Mouse (Mus musculus) left cerebral cortex, postnatal 36 days (tissue): ENCODE results near the gene Ppp2r1b. TPM values are rescaled to one million over a fixed set of nuclear protein-coding genes. Genes with fewer than 3 reads are reported as not detected.
"Not testable (repeated sequence)": the region's sequence is repeated elsewhere in the genome, so short reads cannot be mapped to it uniquely, and the experiment has no call there.

Experiments used
- DNase-seq, 2 experiments: peaks; one replicate each; pipeline ENCODE4 v3.0.0; 2021 to 2022; ENCODE audit warnings: low spot score in 2 of 2, mixed read lengths in 1 of 2
- intact Hi-C: fragments of 180-260 bp; cut with DNase I; formaldehyde crosslinking; loops from one replicate; pipeline ENCODE4 v1.15.1; 2025
- total RNA-seq, 2 experiments: library from RNA; stranded (reverse); gene quantifications; 2 replicates each; pipeline ENCODE4 v1.2.3; 2021

The Ppp2r1b gene
- total RNA-seq: 10 to 100 TPM; 13.6 to 15.4 TPM

DNA sequence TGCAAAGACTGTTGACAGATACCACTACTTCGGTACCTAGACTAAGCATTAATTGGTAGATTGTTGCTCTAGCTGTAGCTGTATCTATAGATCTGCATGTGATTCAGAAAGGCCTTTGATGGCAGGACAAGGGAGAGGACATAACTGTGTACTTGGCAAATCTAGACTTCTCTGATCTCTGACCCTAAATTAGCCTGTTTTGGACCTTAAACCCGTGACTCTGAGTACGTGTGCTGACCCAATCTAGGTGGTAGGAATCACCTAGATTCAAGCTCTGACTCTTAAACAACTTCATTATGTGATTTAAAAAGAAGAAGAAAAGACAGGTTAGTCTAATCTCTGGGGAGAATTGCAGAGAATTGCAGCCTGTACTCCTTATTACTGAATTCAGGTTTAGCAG is at the start of gene Ppp2r1b:
Gene Ppp2r1b, plus strand, starts transcription at position 221 of the 400 bp plus-strand sequence.
- intact Hi-C loops: loop anchor here (5.0 kb wide), 1 partner anchor 207 kb away; no protein-coding TSS in a partner anchor
- no peak for DNase-seq

DNA sequence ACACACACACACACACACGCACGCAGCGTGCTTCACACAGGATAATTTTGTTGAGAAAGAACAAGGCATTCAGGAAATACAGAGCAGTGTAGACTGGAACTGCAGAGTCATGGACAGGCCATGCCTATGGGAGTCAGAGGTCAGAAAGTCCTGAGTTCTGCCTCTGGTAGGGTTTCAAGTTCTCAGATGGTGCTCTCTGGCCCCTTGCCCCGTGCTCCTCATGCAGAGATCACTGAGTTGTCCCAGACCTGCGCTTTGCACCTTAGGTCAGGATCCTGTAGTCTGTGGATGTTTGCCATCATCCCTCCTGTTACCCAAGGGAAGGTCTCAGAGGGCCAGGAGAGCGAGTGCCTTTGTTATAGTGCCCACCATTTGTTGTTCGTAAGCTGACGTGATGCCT is 48.3 kb upstream of the Ppp2r1b start:
- intact Hi-C loops: no loop called here

DNA sequence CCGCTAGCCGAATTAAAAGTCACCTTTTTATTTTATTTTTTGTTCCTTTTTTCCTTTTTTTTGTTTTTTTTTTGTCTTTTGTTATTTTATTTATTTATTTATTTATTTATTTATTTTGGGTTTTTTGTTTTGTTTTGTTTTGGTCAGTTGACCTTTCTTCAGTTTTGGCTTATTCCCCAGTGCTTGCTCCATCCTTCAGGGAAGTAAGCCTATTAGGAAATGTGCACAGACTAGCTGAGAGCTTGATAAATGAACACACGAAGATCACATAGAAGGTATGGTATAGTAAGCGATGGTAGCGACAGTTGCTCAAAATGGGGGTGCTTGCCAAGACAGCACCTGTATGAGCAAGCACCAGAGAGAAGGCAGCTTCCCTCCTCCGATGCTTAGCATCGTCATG is 47.5 kb upstream of the Ppp2r1b start:
- DNase-seq: no peak
- intact Hi-C loops: loop anchor here (2.0 kb wide), 1 partner anchor 355 kb away; no protein-coding TSS in a partner anchor

More for the DNA sequence above, 48.3 kb upstream of the Ppp2r1b start:
- DNase-seq: no peak

DNA sequence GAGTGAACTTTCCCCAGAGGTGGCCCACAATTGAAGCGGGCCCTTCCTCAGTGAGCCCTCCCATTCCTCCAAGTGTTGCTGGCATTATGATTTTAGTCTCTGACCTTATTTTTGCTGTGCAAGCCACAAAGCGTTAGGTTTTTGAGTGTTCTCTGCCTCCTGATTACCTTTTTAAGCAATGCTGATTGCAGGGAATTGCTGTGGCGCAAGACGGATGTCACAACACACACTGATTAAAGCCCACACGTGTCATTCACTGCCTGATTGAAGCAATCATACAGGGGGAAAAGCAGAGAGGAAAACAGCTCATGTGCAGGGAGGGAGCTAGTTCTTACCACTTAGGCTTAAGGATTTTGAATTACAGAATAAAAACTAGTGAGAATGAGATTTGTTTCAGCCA is 46.7 kb upstream of the Ppp2r1b start:
- DNase-seq: no peak
- intact Hi-C loops: loop anchor here (2.0 kb wide), 1 partner anchor 354 kb away; no protein-coding TSS in a partner anchor

DNA sequence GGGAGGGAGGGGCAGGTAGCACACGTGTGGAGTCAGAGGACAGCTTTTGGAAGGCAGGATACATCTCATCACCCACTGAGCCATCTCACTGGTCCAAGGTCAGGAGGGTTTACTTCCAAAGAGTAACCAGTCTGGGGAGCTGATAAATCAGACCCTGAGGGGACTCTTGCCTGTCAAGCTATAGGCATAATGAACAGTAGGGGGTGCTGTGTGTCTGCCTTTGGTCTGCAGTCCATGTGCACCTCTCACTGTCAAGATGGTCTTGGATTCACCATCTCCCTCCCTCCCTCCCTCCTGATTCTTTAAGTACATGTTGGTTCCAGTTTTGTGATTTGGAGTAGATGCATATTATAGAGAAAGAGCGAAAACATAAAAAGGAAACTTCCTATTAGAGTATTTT is 44.1 kb upstream of the Ppp2r1b start:
- DNase-seq: no peak
- intact Hi-C loops: no loop called here

DNA sequence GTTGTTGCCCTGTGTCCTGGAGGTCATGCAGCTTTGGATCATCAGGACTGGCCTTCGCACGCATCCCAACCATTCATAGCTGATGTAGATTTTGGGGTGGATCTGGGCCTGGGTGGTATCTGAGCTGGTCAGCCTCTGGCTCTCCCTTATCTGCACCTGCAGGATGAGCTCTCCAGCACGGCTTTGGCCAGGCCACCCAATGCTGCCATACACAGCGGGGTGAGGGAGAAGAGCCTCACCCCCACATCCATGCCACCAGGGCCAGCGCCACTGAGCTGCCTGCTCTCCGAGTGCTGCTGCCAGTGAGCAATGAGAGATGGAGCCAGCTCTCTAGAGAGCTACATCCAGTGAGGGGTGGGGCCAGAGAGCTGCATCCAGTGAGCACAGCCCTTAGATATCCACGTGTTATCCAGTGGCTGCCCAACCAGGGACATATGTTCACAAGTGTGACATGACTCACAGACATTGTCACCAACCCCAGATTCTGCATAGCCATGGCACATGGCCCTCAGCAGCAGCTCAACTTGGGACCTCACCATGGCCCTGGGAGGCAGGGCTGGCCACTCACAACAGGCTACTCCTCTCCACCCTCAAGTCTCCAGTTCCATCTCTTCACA is 41.9 kb upstream of the Ppp2r1b start:
- no peak for DNase-seq
- intact Hi-C loops: no loop called here

DNA sequence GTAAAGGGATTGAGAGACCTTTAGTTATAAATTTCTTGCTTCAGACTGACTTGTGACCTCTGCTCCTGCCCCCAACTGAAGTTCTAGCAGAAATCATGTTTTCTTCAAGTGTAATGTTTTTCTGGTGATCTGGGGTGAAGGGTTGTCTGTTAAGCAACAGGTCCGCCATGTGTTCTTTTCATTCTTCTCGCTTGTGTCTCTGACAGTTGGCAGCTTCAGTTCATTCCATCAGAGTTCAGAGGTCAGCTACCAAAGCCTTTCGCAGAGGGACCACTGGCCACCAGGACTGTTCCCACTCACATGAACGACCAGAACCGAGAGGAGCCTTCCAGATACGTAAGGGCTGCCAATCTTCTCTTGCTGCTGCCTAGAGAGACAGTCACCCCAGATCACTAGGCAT is 36.6 kb upstream of the Ppp2r1b start:
- intact Hi-C loops: no loop called here
- no peak for DNase-seq

DNA sequence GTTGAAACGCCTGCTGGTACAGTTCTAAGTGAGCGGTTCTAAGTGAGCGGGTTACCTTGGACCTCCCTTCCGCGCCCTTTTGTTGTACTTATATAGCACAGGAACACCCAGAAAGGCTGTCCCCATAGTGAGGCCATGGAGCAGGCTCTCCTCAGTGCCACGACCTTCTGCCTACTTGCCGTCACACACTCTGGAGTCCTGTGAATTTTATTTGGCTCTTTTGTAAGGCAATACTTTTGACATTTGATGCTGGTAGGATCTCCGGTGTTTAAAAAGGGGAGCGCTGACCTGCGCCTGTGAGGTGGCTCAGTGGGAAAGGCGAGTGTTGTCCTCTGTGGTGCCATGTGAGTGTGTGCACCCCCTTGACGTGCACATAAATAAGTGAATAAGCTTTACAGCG is 36.0 kb upstream of the Ppp2r1b start:
- intact Hi-C loops: no loop called here
- DNase-seq: no peak

DNA sequence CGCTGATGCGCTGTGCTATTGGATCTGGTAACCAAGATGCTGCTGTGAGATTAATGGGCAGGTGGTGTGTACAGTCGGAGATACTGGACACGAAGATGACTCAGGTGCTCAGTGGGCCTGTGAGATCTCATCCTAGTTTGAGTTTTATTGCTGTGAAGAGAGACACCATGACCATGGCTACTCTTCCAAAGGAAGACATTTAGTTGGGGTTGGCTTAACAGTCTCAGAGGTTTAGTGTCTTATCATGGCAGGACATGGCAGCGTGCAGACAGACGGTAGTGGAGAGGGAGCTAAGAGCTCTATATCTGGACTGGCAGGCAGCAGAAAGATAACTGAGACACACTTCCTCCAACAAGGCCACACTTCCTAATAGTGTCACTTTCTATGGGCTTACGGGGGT is 33.9 kb upstream of the Ppp2r1b start:
- intact Hi-C loops: no loop called here

DNA sequence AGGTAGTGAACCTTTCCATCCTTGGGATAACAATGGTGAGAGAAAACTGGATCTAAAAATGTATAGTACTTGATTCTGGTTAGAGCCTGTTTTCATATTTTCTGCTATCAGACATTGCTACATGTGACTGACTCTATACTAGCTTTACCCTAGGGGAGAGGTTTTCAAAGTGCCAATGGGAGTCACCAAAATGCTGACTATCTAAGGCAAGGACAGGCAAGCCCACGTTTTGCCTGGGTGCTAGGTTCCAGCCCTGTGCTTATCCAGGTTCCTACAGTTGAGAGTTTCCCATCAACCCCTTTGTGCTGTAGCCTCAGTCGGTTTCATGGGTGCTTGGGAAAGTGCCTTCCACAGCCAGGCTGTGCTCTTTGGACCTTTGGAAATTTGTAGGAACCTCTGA is 33.4 kb upstream of the Ppp2r1b start:
- intact Hi-C loops: no loop called here
- DNase-seq: no peak

More for the DNA sequence above, 33.9 kb upstream of the Ppp2r1b start:
- DNase-seq: no peak

DNA sequence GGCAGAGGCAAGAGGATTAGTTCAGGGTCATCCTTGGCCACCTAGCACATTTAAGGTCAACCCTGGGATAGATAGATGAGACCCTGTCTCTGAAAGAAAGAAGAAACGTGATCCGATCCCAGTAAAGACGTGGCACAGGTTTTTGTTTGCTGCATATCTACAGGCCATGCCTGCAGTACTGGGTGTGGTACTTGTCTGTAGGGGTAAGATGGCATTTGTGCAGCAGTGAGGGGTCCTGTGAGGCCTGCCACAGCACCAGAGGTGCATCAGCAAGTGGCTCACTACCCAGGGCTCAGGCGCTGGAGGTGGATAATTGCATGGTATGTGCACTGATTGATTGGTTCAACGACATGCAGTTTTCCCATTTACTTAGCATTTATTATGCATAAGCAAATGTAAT is 31.3 kb upstream of the Ppp2r1b start:
- intact Hi-C loops: no loop called here
- no peak for DNase-seq

DNA sequence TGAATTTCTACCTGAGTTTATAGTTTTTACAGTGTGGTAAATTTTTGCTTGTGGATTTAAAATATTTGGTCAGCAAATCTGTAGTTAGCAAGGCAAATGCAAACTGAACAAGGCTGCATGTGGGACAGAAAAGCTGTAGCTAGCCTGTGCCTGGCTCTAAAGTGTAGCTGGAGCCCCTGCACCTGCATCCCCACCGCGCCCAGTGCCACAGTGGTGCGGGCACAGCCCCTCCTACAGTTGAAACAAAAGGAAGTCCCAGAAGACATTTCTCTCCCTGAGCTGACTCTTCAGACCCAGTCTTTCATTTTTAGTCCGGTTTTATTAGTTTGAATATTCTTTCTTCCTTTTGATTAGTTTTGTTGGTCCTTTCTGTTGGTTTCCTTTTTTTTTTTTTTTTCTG is 29.4 kb upstream of the Ppp2r1b start:
- intact Hi-C loops: no loop called here
- DNase-seq: no peak

DNA sequence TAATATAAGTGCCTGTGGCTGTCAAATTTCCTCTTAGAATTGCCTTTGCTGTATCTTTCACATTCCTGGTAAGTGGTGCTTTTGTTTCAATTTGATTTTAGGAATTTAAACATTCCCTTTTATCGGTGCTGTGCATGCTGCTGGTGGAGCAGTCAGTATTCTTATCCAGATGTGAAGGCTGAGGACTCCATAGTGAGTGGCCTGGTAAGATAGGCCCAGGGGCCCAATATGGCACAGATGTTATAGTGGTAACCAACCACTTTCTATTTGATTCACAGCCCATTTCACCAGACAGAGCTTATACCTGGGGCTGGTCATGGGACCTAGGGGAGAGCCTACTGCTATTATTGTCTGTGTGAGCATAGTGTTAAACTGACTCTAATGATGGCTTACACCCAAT is 28.6 kb upstream of the Ppp2r1b start:
- intact Hi-C loops: no loop called here
- DNase-seq: no peak

DNA sequence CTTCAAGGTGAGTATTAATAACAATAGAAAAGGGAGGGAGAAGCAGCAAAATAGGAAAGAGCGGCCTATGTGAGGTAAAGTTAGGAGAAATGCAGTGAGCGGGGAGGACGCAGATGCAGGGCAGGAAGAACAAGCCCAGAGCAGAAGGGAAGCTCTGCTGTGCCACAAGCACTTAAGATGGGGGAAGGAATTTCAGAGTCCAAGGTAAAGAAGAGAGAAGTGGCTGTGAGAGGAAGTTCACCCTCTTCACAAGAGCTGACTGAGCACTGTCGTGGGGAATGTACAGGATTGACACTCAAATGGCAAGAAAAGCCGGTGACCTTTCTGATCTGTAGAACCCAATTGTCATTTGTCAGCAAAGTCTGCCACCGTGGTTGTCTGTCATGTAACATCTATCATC is 27.1 kb upstream of the Ppp2r1b start:
- DNase-seq: no peak
- intact Hi-C loops: no loop called here

DNA sequence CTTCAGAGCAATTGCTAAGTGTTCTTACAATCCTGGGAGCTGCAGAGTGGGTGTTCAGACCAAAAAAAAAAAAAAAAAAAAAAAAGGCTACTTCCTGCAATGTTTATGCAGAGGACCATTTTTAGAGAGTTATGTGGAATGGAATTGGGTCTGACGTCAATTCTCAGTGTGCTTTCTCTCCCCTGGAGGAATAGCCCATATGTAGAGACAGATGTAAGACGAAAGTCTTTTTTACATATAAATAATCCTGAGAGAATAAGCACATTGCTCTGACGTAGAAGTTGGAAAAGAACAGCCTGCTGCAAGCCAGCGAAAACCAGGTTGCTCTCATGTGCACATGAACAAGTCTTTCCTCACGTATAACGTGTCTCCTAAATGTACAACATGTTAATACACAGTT is 25.4 kb upstream of the Ppp2r1b start:
- peak; percentile 24 to 32 for DNase-seq
- intact Hi-C loops: no loop called here

DNA sequence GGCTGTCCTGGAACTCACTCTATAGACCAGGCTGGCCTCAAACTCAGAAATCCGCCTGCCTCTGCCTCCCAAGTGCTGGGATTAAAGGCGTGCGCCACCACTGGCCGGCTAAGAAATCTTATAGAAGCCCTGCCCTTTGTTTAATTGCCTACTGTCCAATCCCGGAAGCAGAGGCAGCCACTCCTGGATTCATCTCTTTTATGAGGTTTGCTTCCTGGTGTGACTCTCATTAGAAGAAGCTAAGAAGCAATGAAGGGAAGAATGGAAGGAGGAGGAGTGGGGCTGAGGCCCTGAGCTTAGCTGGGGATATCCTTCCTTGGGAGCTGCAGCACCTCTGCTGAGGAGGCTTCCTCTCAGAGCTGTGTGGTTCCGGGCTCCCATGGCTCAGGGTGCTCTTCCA is 23.4 kb upstream of the Ppp2r1b start:
- intact Hi-C loops: no loop called here
- no peak for DNase-seq

DNA sequence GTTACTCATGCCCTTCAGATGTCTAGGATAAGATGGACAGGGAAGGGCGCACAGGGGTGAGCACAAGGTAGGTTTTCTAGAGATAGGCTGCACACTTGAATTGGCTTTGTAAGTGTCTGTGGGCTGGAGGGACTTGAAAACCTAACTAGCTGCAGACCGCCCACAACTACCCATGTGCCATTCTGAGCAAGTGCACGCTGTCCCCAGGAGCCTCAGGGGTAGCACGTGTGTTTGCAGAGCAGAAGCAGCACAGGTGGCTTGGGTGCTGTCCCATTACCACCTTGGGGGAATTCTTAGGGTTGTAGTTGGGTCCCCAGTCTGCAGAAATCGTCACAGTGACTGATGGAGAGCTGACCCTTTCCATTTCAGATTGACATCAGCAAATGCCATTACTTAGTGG is 22.9 kb upstream of the Ppp2r1b start:
- intact Hi-C loops: no loop called here
- DNase-seq: peak in 1 of 2 experiments; percentile 26

DNA sequence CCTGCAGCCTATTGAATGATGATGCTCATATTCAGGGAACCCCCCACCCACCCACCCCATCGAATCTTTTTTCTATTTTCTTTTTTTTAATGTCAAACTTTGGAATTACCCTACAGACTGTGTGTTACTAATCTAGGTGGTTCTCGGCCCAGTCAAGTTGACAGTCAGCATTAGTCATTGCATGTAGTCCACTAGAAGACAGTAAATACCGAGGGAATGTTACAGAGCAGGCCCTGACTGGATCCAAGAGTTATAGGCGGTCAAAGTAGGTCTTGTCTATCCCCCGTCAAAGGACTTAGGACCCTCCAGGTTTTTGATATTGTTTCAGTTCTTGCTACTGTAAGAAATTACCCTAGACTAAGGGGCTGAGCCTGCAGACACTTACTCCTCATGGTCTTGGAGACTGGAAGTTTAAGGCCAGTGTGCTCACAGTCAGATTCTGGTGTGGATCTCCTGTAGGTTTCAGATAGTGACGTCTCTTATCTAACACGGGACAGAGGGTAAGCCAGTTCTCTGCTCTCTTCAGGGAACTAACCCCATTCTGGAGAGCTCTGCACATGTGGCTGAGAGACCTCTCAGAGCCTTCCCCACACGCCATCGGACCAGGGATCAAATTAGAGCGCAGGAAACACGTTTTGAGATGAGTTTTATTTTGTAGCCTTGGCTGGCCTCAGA is 21.2 kb upstream of the Ppp2r1b start:
- no peak for DNase-seq
- intact Hi-C loops: no loop called here

DNA sequence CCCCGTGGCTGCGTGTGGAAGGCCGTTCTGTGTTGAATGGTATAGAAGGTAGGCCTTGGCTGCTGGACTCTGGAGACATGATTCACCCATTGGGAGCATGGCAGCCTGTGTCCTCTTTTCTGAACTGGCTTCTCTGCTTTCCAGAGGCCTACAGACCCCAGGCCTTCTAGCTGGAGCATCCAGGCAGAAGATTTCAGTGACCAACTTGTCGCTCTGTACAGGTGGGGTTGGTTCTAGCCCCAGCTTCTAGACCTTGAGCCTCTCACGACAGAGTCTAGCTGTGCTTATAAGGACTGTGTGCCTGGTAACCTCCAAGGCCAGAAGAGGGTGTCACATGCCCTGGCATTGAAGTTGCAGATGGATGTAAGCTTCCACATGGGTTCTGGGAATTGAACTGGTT is 13.6 kb upstream of the Ppp2r1b start:
- intact Hi-C loops: no loop called here
- DNase-seq: no peak

DNA sequence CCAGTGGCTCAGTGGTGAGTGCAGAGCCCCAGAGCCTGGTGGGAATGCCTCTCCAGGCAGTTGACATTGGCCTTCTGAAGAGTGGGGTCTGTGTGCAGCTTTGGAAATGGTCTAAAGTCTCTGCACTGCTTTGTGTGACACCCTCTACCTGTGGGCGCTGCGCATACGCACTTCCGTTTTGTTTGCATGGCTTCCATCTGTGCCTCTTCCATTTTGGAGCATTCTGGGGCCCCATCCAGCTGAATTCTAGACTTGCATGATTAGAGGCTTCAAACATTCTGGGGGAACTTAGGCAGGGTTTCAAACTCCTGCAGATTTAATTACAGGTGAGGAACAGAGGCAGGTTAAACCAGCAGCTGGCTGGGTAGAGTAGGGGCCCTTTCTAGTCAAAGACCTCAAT is 12.9 kb upstream of the Ppp2r1b start:
- intact Hi-C loops: no loop called here
- DNase-seq: peak in 1 of 2 experiments; percentile 58

DNA sequence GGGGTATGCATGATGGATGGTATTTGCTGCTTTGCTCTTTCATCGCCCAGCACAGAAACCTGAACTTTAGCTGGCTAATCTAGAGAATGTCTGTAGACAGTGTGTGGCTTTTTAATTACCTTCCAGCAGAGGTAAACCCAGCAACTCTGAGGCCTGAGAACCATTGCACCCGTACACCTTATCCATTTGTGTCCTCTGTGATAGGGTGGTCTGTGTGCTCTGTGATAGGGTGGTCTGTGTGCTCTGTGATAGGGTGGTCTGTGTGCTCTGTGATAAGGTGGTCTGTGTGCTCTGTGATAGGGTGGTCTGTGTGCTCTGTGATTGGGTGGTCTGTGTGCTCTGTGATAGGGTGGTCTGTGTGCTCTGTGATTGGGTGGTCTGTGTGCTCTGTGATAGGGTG is 12.5 kb upstream of the Ppp2r1b start:
- DNase-seq, intact Hi-C loops: not testable (repeated sequence)
